Mouse (Mus musculus) MEL (cell line): ENCODE data around the gene Kmt5c. TPM values are rescaled to one million over a fixed set of nuclear protein-coding genes. Genes with fewer than 3 reads are reported as not detected.

Source experiments
- DNase-seq: peaks from one replicate; pipeline ENCODE4 v3.0.0; 2011; ENCODE audit warnings: low read depth, low spot score
- H3K27ac ChIP-seq: 2 replicates; pipeline ENCODE4 v1.5.1; 2012; ENCODE audit warnings: low read depth, mild to moderate bottlenecking, control low read depth, low read length, moderate library complexity; ENCODE audit not compliant: control insufficient read depth
- H3K27me3 ChIP-seq, 2 experiments: fragments of 150-350 bp in 1 of 2; sonication (generic) in 1 of 2; 2 replicates each; pipeline ENCODE4 v1.6.1; 2012; ENCODE audit warnings: low read length in 2 of 2, mild to moderate bottlenecking in 2 of 2, improper control_type of control experiment in 1 of 2, moderate library complexity in 1 of 2; ENCODE audit not compliant: insufficient read depth in 2 of 2, control insufficient read depth in 1 of 2
- H3K36me3 ChIP-seq, 2 experiments: 2 replicates each; pipeline ENCODE4 v1.6.1; 2012 to 2014; ENCODE audit warnings: low read length in 2 of 2, improper control_type of control experiment in 1 of 2, inconsistent platforms in 1 of 2, mild to moderate bottlenecking in 1 of 2; ENCODE audit not compliant: insufficient read depth in 2 of 2, control insufficient read depth in 1 of 2
- H3K4me1 ChIP-seq, 2 experiments: fragments of 150-350 bp in 1 of 2; sonication (generic) in 1 of 2; 2 replicates each; pipeline ENCODE4 v1.6.1; 2012; ENCODE audit warnings: low read length in 2 of 2, improper control_type of control experiment in 1 of 2, mild to moderate bottlenecking in 1 of 2; ENCODE audit not compliant: insufficient read depth in 2 of 2, control insufficient read depth in 1 of 2
- H3K4me3 ChIP-seq, 2 experiments: fragments of 150-350 bp in 1 of 2; sonication (generic) in 1 of 2; 2 replicates each; pipeline ENCODE4 v1.5.1; 2012; ENCODE audit warnings: low read depth in 2 of 2, low read length in 2 of 2, mild to moderate bottlenecking in 2 of 2, moderate library complexity in 2 of 2, control low read depth in 1 of 2, improper control_type of control experiment in 1 of 2; ENCODE audit not compliant: control insufficient read depth in 1 of 2, insufficient read depth in 1 of 2
- H3K79me2 ChIP-seq: 2 replicates; pipeline ENCODE4 v1.6.1; 2012; ENCODE audit warnings: mild to moderate bottlenecking, low read length, moderate library complexity; ENCODE audit not compliant: control insufficient read depth, poor library complexity, insufficient read depth
- H3K9ac ChIP-seq: 2 replicates; pipeline ENCODE4 v1.6.1; 2012; ENCODE audit warnings: low read depth, mild to moderate bottlenecking, control low read depth, low read length, moderate library complexity; ENCODE audit not compliant: control insufficient read depth, poor library complexity, severe bottlenecking
- H3K9me3 ChIP-seq: fragments of 150-350 bp; sonication (generic); replicated peaks from 2 replicates; pipeline ENCODE4 v1.6.1; 2012; ENCODE audit warnings: mild to moderate bottlenecking, low read length, improper control_type of control experiment, moderate library complexity; ENCODE audit not compliant: insufficient read depth
- ELF1 ChIP-seq: IDR thresholded peaks from 2 replicates; pipeline ENCODE4 v1.6.1; 2014; ENCODE audit warnings: low read depth, mild to moderate bottlenecking, inconsistent platforms, low read length, improper control_type of control experiment, moderate library complexity
- EP300 ChIP-seq, 2 experiments: IDR thresholded peaks; 2 replicates each; pipeline ENCODE4 v1.6.1; 2011; ENCODE audit warnings: improper control_type of control experiment in 2 of 2, low read length in 2 of 2, low read depth in 1 of 2, mild to moderate bottlenecking in 1 of 2
- ETS1 ChIP-seq: IDR thresholded peaks from 2 replicates; pipeline ENCODE4 v1.6.1; 2012; ENCODE audit warnings: low read depth, mild to moderate bottlenecking, inconsistent platforms, low read length, improper control_type of control experiment, moderate library complexity
- HCFC1 ChIP-seq: IDR thresholded peaks from 2 replicates; pipeline ENCODE4 v1.6.1; 2012; ENCODE audit warnings: low read depth, mild to moderate bottlenecking, inconsistent platforms, low read length, improper control_type of control experiment, moderate library complexity
- KAT2A ChIP-seq: conservative IDR thresholded peaks from 2 replicates; pipeline ENCODE4 v1.6.1; 2012; ENCODE audit warnings: low read depth, low read length, improper control_type of control experiment, inconsistent platforms
- MAX ChIP-seq: IDR thresholded peaks from 2 replicates; pipeline ENCODE4 v1.6.1; 2011; ENCODE audit warnings: low read length, improper control_type of control experiment
- MXI1 ChIP-seq: IDR thresholded peaks from 2 replicates; pipeline ENCODE4 v1.6.1; 2011; ENCODE audit warnings: mild to moderate bottlenecking, low read depth, low read length, improper control_type of control experiment
- NELFE ChIP-seq: IDR thresholded peaks from 2 replicates; pipeline ENCODE4 v1.6.1; 2011; ENCODE audit warnings: low read depth, low read length, improper control_type of control experiment
- POLR2A ChIP-seq, 2 experiments: IDR thresholded peaks; 2 replicates each; pipeline ENCODE4 v1.6.1; 2011 to 2012; ENCODE audit warnings: low read length in 2 of 2, mild to moderate bottlenecking in 2 of 2, control low read depth in 1 of 2, improper control_type of control experiment in 1 of 2, low read depth in 1 of 2, moderate library complexity in 1 of 2; ENCODE audit not compliant: control insufficient read depth in 1 of 2, insufficient read depth in 1 of 2, poor library complexity in 1 of 2
- RAD21 ChIP-seq: IDR thresholded peaks from 2 replicates; pipeline ENCODE4 v1.6.1; 2011; ENCODE audit warnings: mild to moderate bottlenecking, low read depth, low read length, improper control_type of control experiment
- RCOR1 ChIP-seq: IDR thresholded peaks from 2 replicates; pipeline ENCODE4 v1.6.1; 2012; ENCODE audit warnings: low read depth, mild to moderate bottlenecking, inconsistent platforms, low read length, improper control_type of control experiment
- SIN3A ChIP-seq: IDR thresholded peaks from 2 replicates; pipeline ENCODE4 v1.6.1; 2012; ENCODE audit warnings: low read length, improper control_type of control experiment, inconsistent platforms
- TAL1 ChIP-seq: IDR thresholded peaks from 2 replicates; pipeline ENCODE4 v1.6.1; 2012; ENCODE audit warnings: mild to moderate bottlenecking, inconsistent platforms, low read length, moderate library complexity, mixed read lengths
- TBP ChIP-seq: IDR thresholded peaks from 2 replicates; pipeline ENCODE4 v1.8.0; 2011; ENCODE audit warnings: low read depth, low read length, improper control_type of control experiment
- UBTF ChIP-seq: IDR thresholded peaks from 2 replicates; pipeline ENCODE4 v1.6.1; 2012; ENCODE audit warnings: low read depth, mild to moderate bottlenecking, inconsistent platforms, low read length, improper control_type of control experiment, moderate library complexity, borderline replicate concordance; ENCODE audit not compliant: insufficient read depth
- ZKSCAN1 ChIP-seq: IDR thresholded peaks from 2 replicates; pipeline ENCODE4 v1.6.1; 2012; ENCODE audit warnings: low read depth, mild to moderate bottlenecking, inconsistent platforms, low read length, improper control_type of control experiment, moderate library complexity
- ZNF384 ChIP-seq: IDR thresholded peaks from 2 replicates; pipeline ENCODE4 v1.6.1; 2012; ENCODE audit warnings: low read depth, mild to moderate bottlenecking, inconsistent platforms, low read length, improper control_type of control experiment
- polyA plus RNA-seq, 2 experiments: library from polyadenylated mRNA; stranded (reverse) in 1 of 2; unstranded in 1 of 2; fragments of >175 nt in 1 of 2; fragments of >200 nt in 1 of 2; gene quantifications; 2 replicates each; pipeline versions ENCODE4 v1.2.1 to v1.2.4; 2012; ENCODE audit warnings: low replicate concordance in 2 of 2, low read depth in 1 of 2; ENCODE audit not compliant: insufficient read length in 2 of 2, insufficient read depth in 1 of 2, missing spikeins in 1 of 2
- total RNA-seq: library from RNA; depleted of rRNA; stranded (reverse); fragments of 300-350 nt; gene quantifications from 2 replicates; pipeline ENCODE4 v1.2.3, GENCODE M21; 2012

The Kmt5c gene
- total and polyA plus RNA-seq, 3 experiments, result 21.8 to 60.2 TPM; not detected in 1

GRCm38 (mm10) chr7:4741151-4741550, 1.2 kb downstream of the Kmt5c start:
- H3K4me1 ChIP-seq, result peaks cover 2 to 10% of the 10 kb centered on the region in 2 experiments
- H3K79me2 ChIP-seq, result no peaks in the 10 kb centered on the region; the same call in 1 of the 2 replicates
- peak overlapping the region; percentile 82 for H3K9ac ChIP-seq
- peak; percentile 79 for DNase-seq
- peaks cover 0 to 4% of the 10 kb centered on the region in 2 experiments; a peak in 2 of 4 replicates for H3K36me3 ChIP-seq
- TF ChIP-seq HCFC1 (0 out of 2 replicates have a peak, but pooled peaks have one; percentile 20), POLR2A (IDR thresholded peaks at IDR 0.05; ENCODE audit: control insufficient read depth in 1 of 2, insufficient read depth in 1 of 2, low read depth in 1 of 2, low read length in 2 of 2, poor library complexity in 1 of 2) (peak in 1 of 2 experiments; percentile 60; a peak in 2 of 4 replicates), ZKSCAN1 (no peak), TBP (0 out of 2 replicates have a peak, but pooled peaks have one; percentile 30), SIN3A (peak; percentile 27; the same call in 1 of the 2 replicates), MXI1 (no peak), NELFE (peak; percentile 40), RCOR1 (no peak), ZNF384 (no peak), ETS1 (no peak)
- H3K27me3 ChIP-seq, result no peaks in the 10 kb centered on the region
- peak overlapping the region; percentile 61 for H3K27ac ChIP-seq
- H3K9me3 ChIP-seq, result no peaks in the 10 kb centered on the region
- peak overlapping the region; percentile 58 to 74 for H3K4me3 ChIP-seq

DNA sequence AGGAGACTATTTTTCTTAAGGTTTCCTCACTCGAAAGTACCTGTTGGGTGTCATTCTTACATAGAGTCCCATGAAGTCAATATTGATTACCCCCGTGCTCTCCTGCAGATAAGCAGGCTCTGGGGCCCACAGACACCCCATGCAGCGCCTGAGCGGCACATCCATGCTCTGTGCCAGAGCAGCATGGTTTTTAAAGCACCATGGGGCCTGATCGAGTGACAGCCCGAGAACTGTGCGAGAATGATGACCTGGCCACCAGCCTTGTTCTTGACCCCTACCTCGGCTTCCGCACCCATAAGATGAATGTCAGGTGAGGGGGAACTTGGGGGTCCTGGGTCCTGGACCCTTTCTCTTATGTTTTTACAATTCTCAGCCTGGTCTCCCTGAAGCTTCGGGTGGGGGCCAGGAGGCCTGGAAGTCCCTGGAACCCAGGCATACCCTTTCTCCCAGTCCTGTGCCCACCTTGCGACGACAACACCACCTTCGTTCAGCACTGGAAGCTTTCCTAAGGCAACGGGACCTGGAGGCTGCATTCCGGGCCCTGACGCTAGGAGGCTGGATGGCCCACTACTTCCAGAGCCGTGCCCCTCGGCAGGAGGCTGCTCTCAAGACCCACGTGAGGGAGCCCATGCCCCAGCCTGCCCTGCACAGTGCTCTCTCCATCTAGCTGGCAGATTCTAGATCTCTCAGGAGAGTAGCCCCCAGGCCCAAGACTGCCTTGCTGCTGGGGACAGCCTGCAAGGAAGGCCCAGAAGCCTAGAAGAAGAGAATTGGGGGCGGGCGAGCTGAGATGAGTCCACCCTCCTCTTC, 2.0 kb downstream of the Kmt5c start:
- Histone ChIP-seq H3K4me3 (peak overlapping the region in 1 of 2 experiments; percentile 58; a peak in 1 of 4 replicates), H3K4me1 (peaks cover 2 to 10% of the 10 kb centered on the region in 2 experiments), H3K9me3 (no peaks in the 10 kb centered on the region), H3K27me3 (no peaks in the 10 kb centered on the region), H3K27ac (no peak overlapping the region; the same call in 1 of the 2 replicates), H3K9ac (no peak overlapping the region), H3K79me2 (no peaks in the 10 kb centered on the region; the same call in 1 of the 2 replicates), H3K36me3 (peaks cover 0 to 4% of the 10 kb centered on the region in 2 experiments; a peak in 2 of 4 replicates)
- DNase-seq, result no peak
- TF ChIP-seq MXI1 (0 out of 2 replicates have a peak, but pooled peaks have one; percentile 0), MAX (no peak), EP300 (IDR thresholded peaks at IDR 0.05; ENCODE audit: low read depth in 1 of 2, low read length in 2 of 2) (no peak)

GRCm38 (mm10) chr7:4742482-4742819, 2.5 kb downstream of the Kmt5c start:
- no peaks in the 10 kb centered on the region for H3K9me3 ChIP-seq
- peaks cover 0 to 4% of the 10 kb centered on the region in 2 experiments; a peak in 2 of 4 replicates for H3K36me3 ChIP-seq
- no peak overlapping the region for H3K9ac ChIP-seq
- no peak overlapping the region for H3K27ac ChIP-seq
- TF ChIP-seq ELF1 (no peak), TAL1 (no peak), KAT2A (no peak), UBTF (no peak), EP300 (IDR thresholded peaks at IDR 0.05; ENCODE audit: low read depth in 1 of 2, low read length in 2 of 2) (no peak), TBP (no peak), RAD21 (no peak), ZNF384 (no peak)
- no peak overlapping the region for H3K4me3 ChIP-seq
- DNase-seq, result no peak
- H3K4me1 ChIP-seq, result peaks cover 2 to 10% of the 10 kb centered on the region in 2 experiments
- no peaks in the 10 kb centered on the region for H3K27me3 ChIP-seq
- H3K79me2 ChIP-seq, result no peaks in the 10 kb centered on the region; the same call in 1 of the 2 replicates
